Mouse (Mus musculus): ENCODE measurements around the gene Osbpl6. TPM values are rescaled to one million over a fixed set of nuclear protein-coding genes. Genes with fewer than 3 reads are reported as not detected.

Gene Osbpl6
- polyA plus RNA-seq, 1 experiment from 2014 or later: 11.0 TPM

DNA sequence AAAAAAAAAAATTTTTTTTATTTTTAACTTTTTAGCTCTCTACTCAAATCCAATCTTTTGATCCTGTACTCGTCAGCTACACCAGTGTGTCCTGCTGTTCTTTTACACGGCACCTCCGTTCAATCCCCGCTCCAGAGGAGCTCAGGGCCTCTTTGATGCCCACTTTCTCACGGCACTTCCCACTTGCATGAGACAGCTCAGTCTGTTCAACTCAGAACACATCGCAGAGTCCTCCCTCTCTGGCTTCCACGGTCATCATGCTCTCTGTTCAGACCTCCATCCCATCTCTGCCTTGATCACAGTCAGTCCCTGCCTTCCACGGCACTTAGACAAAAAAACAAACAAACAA is 63.4 kb downstream of the Osbpl6 start:
- DNase-seq (ENCODE audit: low spot score) (no peak), ATAC-seq (ENCODE audit: low read depth) (no peak)
- Histone ChIP-seq H3K4me2 (ENCODE audit: low read depth, low read length) (no peak overlapping the region), H3K9ac (ENCODE audit: low read depth, low read length) (no peak overlapping the region), H3K4me3 (ENCODE audit: low read depth, low read length) (no peak overlapping the region), H3K36me3 (ENCODE audit: control insufficient read depth, insufficient read depth, low read length) (0 out of 2 replicates have a peak, but pooled peaks cover 3% of the 10 kb centered on the region), H3K27me3 (replicated peaks; ENCODE audit: control insufficient read depth, insufficient read depth, low read length) (no peaks in the 10 kb centered on the region), H3K4me1 (ENCODE audit: control insufficient read depth, insufficient read depth, low read length) (no peaks in the 10 kb centered on the region), H3K9me3 (ENCODE audit: control insufficient read depth, low read length) (peaks cover 3% of the 10 kb centered on the region; the same call in 1 of the 2 replicates), H3K27ac (replicated peaks; ENCODE audit: low read depth, low read length) (no peak overlapping the region)
- WGBS: 74% methylated on average over 8 of the region's 8 CpGs

DNA sequence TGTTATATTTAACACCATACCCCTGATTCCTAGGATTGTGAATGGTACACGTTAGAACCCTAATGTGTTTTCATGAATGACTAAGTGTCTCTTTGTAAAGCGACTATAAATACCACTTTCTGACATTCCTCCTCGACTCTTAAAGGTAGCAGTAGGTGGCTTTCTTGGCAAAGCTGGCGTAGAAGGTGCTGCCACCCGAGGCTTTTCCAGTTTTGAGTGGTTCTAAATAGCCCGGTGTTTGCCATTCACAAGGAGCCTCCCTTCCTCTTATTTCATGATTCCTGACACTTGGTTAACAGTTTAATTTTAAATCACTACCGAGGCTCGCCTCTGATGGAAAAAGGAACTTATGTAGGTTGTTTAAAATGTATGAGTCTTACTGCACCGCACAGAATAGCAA is 64.1 kb downstream of the Osbpl6 start:
- DNase-seq (ENCODE audit: low spot score) (no peak), ATAC-seq (ENCODE audit: low read depth) (no peak)

DNA sequence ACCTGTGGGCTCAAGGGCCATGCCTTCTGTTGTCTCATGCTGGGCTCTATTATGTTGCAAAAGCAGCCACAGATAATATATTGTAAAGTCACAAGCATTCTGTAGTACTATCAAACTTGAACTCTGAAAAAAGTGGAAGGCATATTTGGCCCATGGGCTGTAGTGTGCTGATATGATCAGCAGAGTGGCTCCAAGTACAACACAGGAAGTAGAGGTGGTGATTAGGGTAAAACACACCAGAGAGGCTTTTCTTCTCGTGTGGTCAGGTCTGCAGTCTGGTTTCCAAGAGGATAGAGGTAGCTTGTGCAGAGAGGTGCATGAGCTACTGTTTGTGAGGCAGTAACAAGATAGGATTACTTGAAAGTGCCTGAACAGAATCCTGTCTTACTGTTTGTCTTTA is 69.5 kb downstream of the Osbpl6 start:
- ATAC-seq (ENCODE audit: low read depth): 0 out of 2 replicates have a peak, but pooled peaks have one; percentile 47
- no peak overlapping the region for H3K4me3 ChIP-seq (ENCODE audit: low read depth, low read length)
- no peak overlapping the region for H3K27ac ChIP-seq (replicated peaks; ENCODE audit: low read depth, low read length)
- no peaks in the 10 kb centered on the region for H3K27me3 ChIP-seq (replicated peaks; ENCODE audit: control insufficient read depth, insufficient read depth, low read length)
- H3K9ac ChIP-seq (ENCODE audit: low read depth, low read length): no peak overlapping the region
- 0 out of 2 replicates have a peak, but pooled peaks cover 3% of the 10 kb centered on the region for H3K36me3 ChIP-seq (ENCODE audit: control insufficient read depth, insufficient read depth, low read length)
- H3K4me2 ChIP-seq (ENCODE audit: low read depth, low read length): no peak overlapping the region
- peak; percentile 14 for DNase-seq (ENCODE audit: low spot score)
- 21% methylated on average over 1 of the region's 1 CpGs for WGBS
- no peaks in the 10 kb centered on the region for H3K4me1 ChIP-seq (ENCODE audit: control insufficient read depth, insufficient read depth, low read length)
- peaks cover 3% of the 10 kb centered on the region; the same call in 1 of the 2 replicates for H3K9me3 ChIP-seq (ENCODE audit: control insufficient read depth, low read length)

More for the DNA sequence above, 64.1 kb downstream of the Osbpl6 start:
- Histone ChIP-seq H3K36me3 (ENCODE audit: control insufficient read depth, insufficient read depth, low read length) (0 out of 2 replicates have a peak, but pooled peaks cover 3% of the 10 kb centered on the region), H3K27me3 (replicated peaks; ENCODE audit: control insufficient read depth, insufficient read depth, low read length) (no peaks in the 10 kb centered on the region), H3K9me3 (ENCODE audit: control insufficient read depth, low read length) (peaks cover 3% of the 10 kb centered on the region; the same call in 1 of the 2 replicates), H3K4me2 (ENCODE audit: low read depth, low read length) (no peak overlapping the region), H3K27ac (replicated peaks; ENCODE audit: low read depth, low read length) (no peak overlapping the region), H3K4me1 (ENCODE audit: control insufficient read depth, insufficient read depth, low read length) (no peaks in the 10 kb centered on the region), H3K9ac (ENCODE audit: low read depth, low read length) (no peak overlapping the region), H3K4me3 (ENCODE audit: low read depth, low read length) (no peak overlapping the region)
- WGBS: 67% methylated on average over 9 of the region's 9 CpGs

DNA sequence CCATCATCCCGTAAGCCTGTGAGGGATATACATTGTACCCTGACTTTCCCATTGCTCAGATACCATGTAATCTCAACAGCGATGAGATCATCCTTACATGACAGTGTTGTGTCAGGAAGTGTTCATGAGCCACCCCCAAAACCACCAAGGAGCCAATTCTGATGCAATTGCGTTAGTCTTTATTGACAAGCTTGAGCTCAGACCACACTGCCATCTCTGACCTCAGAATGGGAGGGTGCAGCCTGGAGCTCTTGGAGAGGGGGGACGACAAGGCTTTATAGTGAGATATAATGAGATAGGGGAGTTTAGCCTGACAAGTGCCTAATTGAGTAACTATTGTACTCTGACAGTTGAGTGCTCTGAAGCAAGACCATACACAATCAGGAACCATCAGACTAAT is 82.5 kb downstream of the Osbpl6 start:
- Histone ChIP-seq H3K4me1 (ENCODE audit: control insufficient read depth, insufficient read depth, low read length) (no peaks in the 10 kb centered on the region; the same call in 1 of the 2 replicates), H3K27ac (replicated peaks; ENCODE audit: low read depth, low read length) (no peak overlapping the region), H3K9ac (ENCODE audit: low read depth, low read length) (no peak overlapping the region), H3K4me3 (ENCODE audit: low read depth, low read length) (no peak overlapping the region), H3K27me3 (replicated peaks; ENCODE audit: control insufficient read depth, insufficient read depth, low read length) (no peaks in the 10 kb centered on the region), H3K4me2 (ENCODE audit: low read depth, low read length) (no peak overlapping the region), H3K36me3 (ENCODE audit: control insufficient read depth, insufficient read depth, low read length) (no peaks in the 10 kb centered on the region), H3K9me3 (ENCODE audit: control insufficient read depth, low read length) (no peaks in the 10 kb centered on the region)
- ATAC-seq (ENCODE audit: low read depth) (no peak), DNase-seq (ENCODE audit: low spot score) (no peak)
- WGBS: 88% methylated on average over 4 of the region's 4 CpGs

DNA sequence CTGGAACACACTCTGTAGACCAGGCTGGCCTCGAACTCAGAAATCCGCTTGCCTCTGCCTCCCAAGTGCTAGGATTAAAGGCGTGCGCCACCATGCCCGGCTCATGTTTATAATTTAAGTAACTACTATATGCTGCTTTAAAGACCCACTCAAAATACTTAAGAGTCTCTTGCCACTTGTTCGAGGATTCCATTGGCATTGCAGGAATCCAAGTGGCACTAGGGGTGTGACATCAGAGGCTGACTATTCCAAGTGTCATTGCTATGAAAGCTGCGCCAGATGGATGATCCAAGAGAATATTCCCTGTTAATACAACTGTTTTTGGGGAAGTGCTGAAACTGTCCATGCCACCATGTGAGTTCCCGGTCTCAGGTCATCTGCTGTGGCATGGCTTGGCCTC is 83.9 kb downstream of the Osbpl6 start:
- no peaks in the 10 kb centered on the region for H3K27me3 ChIP-seq (replicated peaks; ENCODE audit: control insufficient read depth, insufficient read depth, low read length)
- no peaks in the 10 kb centered on the region for H3K36me3 ChIP-seq (ENCODE audit: control insufficient read depth, insufficient read depth, low read length)
- no peaks in the 10 kb centered on the region for H3K9me3 ChIP-seq (ENCODE audit: control insufficient read depth, low read length)
- H3K4me3 ChIP-seq (ENCODE audit: low read depth, low read length): no peak overlapping the region
- no peak overlapping the region for H3K4me2 ChIP-seq (ENCODE audit: low read depth, low read length)
- no peak for ATAC-seq (ENCODE audit: low read depth)
- H3K9ac ChIP-seq (ENCODE audit: low read depth, low read length): no peak overlapping the region
- no peaks in the 10 kb centered on the region; the same call in 1 of the 2 replicates for H3K4me1 ChIP-seq (ENCODE audit: control insufficient read depth, insufficient read depth, low read length)
- 93% methylated on average over 8 of the region's 8 CpGs for WGBS
- DNase-seq (ENCODE audit: low spot score): no peak
- no peak overlapping the region for H3K27ac ChIP-seq (replicated peaks; ENCODE audit: low read depth, low read length)

DNA sequence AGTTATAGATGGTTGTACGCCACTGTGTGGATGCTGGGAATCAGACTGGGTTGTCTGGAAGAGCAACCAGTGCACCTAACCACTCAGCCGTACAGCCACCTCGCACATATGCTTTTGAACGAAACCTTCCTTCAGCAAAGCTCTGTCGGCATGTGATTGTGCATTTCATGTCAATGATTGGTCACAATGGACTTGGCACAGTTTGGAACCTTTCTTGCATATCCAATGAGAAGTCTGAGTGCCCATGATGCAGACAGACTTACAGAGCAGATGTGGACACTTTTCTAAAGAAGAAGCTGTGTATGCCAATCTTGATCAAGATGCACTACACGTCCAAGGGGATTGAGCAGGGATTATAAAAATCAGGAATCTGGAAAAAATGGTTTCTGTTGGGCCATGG is 85.1 kb downstream of the Osbpl6 start:
- H3K27me3 ChIP-seq (replicated peaks; ENCODE audit: control insufficient read depth, insufficient read depth, low read length): no peaks in the 10 kb centered on the region
- DNase-seq (ENCODE audit: low spot score): no peak
- H3K9ac ChIP-seq (ENCODE audit: low read depth, low read length): no peak overlapping the region
- H3K27ac ChIP-seq (replicated peaks; ENCODE audit: low read depth, low read length): no peak overlapping the region
- no peak overlapping the region for H3K4me2 ChIP-seq (ENCODE audit: low read depth, low read length)
- no peaks in the 10 kb centered on the region for H3K36me3 ChIP-seq (ENCODE audit: control insufficient read depth, insufficient read depth, low read length)
- no peaks in the 10 kb centered on the region for H3K9me3 ChIP-seq (ENCODE audit: control insufficient read depth, low read length)
- ATAC-seq (ENCODE audit: low read depth): no peak
- 87% methylated on average over 6 of the region's 6 CpGs for WGBS
- no peaks in the 10 kb centered on the region; the same call in 1 of the 2 replicates for H3K4me1 ChIP-seq (ENCODE audit: control insufficient read depth, insufficient read depth, low read length)
- H3K4me3 ChIP-seq (ENCODE audit: low read depth, low read length): no peak overlapping the region

DNA sequence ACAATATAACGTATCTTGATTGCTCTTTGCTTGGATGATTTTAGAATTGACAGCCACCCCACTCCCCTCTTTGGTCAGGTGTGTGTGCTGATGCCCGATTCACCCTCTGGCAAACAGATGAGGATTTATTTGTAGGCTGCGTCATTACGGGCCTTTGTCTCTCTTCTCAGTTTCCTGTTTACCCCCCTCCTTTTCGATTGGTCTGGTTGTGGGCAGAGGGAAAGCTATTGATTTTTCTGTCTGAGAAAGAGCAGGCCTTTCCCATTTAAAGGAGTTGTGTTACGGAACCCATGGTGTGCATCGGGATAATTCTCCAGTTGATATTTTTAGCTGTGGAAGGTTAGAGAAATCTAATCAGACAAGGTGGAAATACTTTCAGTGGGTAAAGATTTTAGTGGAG is 85.9 kb downstream of the Osbpl6 start:
- ATAC-seq (ENCODE audit: low read depth): no peak; the same call in 1 of the 2 replicates
- 53% methylated on average over 7 of the region's 7 CpGs for WGBS

DNA sequence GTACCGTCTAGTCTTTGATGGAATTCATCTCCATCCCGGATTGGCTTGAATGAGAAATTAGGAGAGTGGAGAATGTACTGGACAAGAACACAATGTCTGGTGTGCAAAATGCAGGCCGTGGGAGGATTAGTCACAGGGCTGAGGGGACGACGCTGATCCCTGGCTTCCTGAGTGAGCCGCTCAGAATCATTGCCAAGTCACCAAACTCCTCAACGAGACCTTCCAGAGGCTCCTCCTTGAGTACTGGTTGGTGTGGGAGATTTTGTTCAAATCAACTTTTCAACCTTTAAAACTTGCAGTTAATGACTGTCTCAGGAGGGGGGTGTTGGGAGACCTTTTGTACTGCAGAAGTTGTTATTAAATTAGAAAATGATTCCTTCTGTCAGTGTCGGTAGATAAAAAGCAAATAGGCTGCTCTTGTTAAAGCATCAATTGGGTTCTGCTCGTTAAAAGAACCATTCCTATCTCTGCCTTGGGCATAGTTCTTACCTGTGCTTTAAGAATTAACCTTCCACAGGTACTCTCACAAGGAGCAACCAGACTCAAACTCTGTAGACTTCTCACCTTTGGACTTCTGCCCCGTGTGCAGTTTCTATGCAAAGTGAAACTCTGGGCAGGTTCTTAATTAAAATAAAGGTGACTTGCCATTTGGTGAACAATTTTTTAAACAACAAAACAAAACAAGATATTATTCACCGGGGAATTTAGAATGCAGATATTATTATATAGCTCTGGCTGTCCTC is 89.9 kb downstream of the Osbpl6 start:
- no peaks in the 10 kb centered on the region for H3K9me3 ChIP-seq (ENCODE audit: control insufficient read depth, low read length)
- ATAC-seq (ENCODE audit: low read depth) (no peak), DNase-seq (ENCODE audit: low spot score) (no peak)
- no peak overlapping the region for H3K27ac ChIP-seq (replicated peaks; ENCODE audit: low read depth, low read length)
- no peaks in the 10 kb centered on the region; the same call in 1 of the 2 replicates for H3K4me1 ChIP-seq (ENCODE audit: control insufficient read depth, insufficient read depth, low read length)
- H3K9ac ChIP-seq (ENCODE audit: low read depth, low read length): no peak overlapping the region
- no peak overlapping the region for H3K4me2 ChIP-seq (ENCODE audit: low read depth, low read length)
- no peak overlapping the region for H3K4me3 ChIP-seq (ENCODE audit: low read depth, low read length)
- H3K36me3 ChIP-seq (ENCODE audit: control insufficient read depth, insufficient read depth, low read length): no peaks in the 10 kb centered on the region
- H3K27me3 ChIP-seq (replicated peaks; ENCODE audit: control insufficient read depth, insufficient read depth, low read length): no peaks in the 10 kb centered on the region
- 80% methylated on average over 11 of the region's 11 CpGs for WGBS

More for the DNA sequence above, 85.9 kb downstream of the Osbpl6 start:
- no peaks in the 10 kb centered on the region for H3K9me3 ChIP-seq (ENCODE audit: control insufficient read depth, low read length)
- no peak overlapping the region for H3K4me3 ChIP-seq (ENCODE audit: low read depth, low read length)
- no peak overlapping the region; the same call in 1 of the 2 replicates for H3K27ac ChIP-seq (replicated peaks; ENCODE audit: low read depth, low read length)
- no peak overlapping the region for H3K9ac ChIP-seq (ENCODE audit: low read depth, low read length)
- no peak overlapping the region for H3K4me2 ChIP-seq (ENCODE audit: low read depth, low read length)
- H3K36me3 ChIP-seq (ENCODE audit: control insufficient read depth, insufficient read depth, low read length): no peaks in the 10 kb centered on the region
- no peaks in the 10 kb centered on the region; the same call in 1 of the 2 replicates for H3K4me1 ChIP-seq (ENCODE audit: control insufficient read depth, insufficient read depth, low read length)
- no peak for DNase-seq (ENCODE audit: low spot score)
- H3K27me3 ChIP-seq (replicated peaks; ENCODE audit: control insufficient read depth, insufficient read depth, low read length): no peaks in the 10 kb centered on the region

DNA sequence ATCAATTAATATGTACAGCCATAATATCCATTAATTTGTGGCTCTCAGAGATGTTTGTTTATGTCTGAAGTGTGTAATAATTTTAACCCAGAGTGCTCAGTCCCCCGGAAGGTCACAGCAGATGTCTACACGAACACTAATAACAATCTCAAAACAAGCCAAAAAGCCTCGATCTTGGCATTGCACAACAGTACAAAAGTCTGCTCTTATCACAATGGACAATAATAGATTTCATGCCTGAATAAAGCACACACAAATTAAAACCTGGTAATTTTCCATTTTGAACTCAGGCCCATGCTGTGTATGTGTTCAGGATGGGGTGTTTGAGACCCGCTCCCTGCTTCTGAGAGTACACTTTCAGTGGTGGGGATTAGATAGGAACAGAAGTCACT is 90.4 kb downstream of the Osbpl6 start:
- Histone ChIP-seq H3K9me3 (ENCODE audit: control insufficient read depth, low read length) (no peaks in the 10 kb centered on the region), H3K4me2 (ENCODE audit: low read depth, low read length) (no peak overlapping the region), H3K36me3 (ENCODE audit: control insufficient read depth, insufficient read depth, low read length) (no peaks in the 10 kb centered on the region), H3K9ac (ENCODE audit: low read depth, low read length) (no peak overlapping the region), H3K4me3 (ENCODE audit: low read depth, low read length) (no peak overlapping the region), H3K27ac (replicated peaks; ENCODE audit: low read depth, low read length) (no peak overlapping the region), H3K27me3 (replicated peaks; ENCODE audit: control insufficient read depth, insufficient read depth, low read length) (no peaks in the 10 kb centered on the region), H3K4me1 (ENCODE audit: control insufficient read depth, insufficient read depth, low read length) (no peaks in the 10 kb centered on the region)
- no peak for DNase-seq (ENCODE audit: low spot score)
- ATAC-seq (ENCODE audit: low read depth): no peak
- 92% methylated on average over 4 of the region's 4 CpGs for WGBS
